Mouse (Mus musculus) lung, adult 2 months (tissue): ENCODE measurements around the gene Fkbp5.

Experiments
- CTCF ChIP-seq: fragments of 200-500 bp; IDR thresholded peaks from 2 replicates; pipeline ENCODE4 v1.5.1; 2011; ENCODE audit warnings: mild to moderate bottlenecking, low read length, control low read depth; ENCODE audit not compliant: insufficient read depth
- POLR2A ChIP-seq: fragments of 200-500 bp; IDR thresholded peaks from 2 replicates; pipeline ENCODE4 v1.6.1; 2011; ENCODE audit warnings: low read depth, mild to moderate bottlenecking, control low read depth, low read length, borderline replicate concordance; ENCODE audit errors: extremely low read depth

GRCm38 (mm10) chr17:28513337-28513736 lies 4.0 kb downstream of the Fkbp5 start:
- TF ChIP-seq CTCF (no peak), POLR2A (no peak)
